Mouse (Mus musculus): ENCODE measurements around the gene Atp8a2.

- TF ChIP-seq POLR2A (IDR thresholded peaks at IDR 0.05; ENCODE audit: borderline replicate concordance, extremely low read depth, insufficient read depth, insufficient read length, poor library complexity, severe bottlenecking) (no peak), CTCF (IDR thresholded peaks at IDR 0.05; ENCODE audit: borderline replicate concordance, extremely low read depth, insufficient read depth, insufficient read length) (no peak)
Observed at GRCm38 (mm10) chr14:60209166-60209565, 12.2 kb upstream of the Atp8a2 start.
